Mouse (Mus musculus) neural tube, embryonic 12.5 days (tissue): ENCODE data around the gene Rgmb. TPM values are rescaled to one million over a fixed set of nuclear protein-coding genes. Genes with fewer than 3 reads are reported as not detected.

Source experiments
- polyA plus RNA-seq: library from polyadenylated mRNA; unstranded; fragments of >200 nt; fragmentation: Nextera tagmentation; extraction: Ambion mirVana; gene quantifications from 2 replicates; pipeline ENCODE4 v1.2.1, GENCODE M21; 2016

Gene Rgmb
- polyA plus RNA-seq, 1 experiment from 2014 or later, result 145 TPM

Other genes with a start within 250 kb of the Rgmb start
- gene Chd1, start 126.1 kb downstream of the Rgmb start, polyA plus RNA-seq, result 38.0 and 40.4 TPM in 2 replicates